Mouse (Mus musculus) midbrain, embryonic 13.5 days (tissue): ENCODE measurements at regions not wholly inside any gene's neighbourhood (a gene's known extent, or its start where the extent isn't known, plus 50 kb on each side); places are given as distances from the start of the nearest gene placed in this dataset.

ENCODE experiments used
- ATAC-seq: fragments of 200-750 bp; cut with Nextera tagmentation; 2 replicates; pipeline ENCODE4 v1.8.0; 2017; ENCODE audit warnings: mild to moderate bottlenecking, moderate TSS enrichment, moderate library complexity
- H3K27ac ChIP-seq: fragments of 300-500 bp; sonication (generic); 2 replicates; pipeline ENCODE4 v1.5.1; 2015; ENCODE audit warnings: inconsistent platforms, mild to moderate bottlenecking, moderate library complexity
- H3K27me3 ChIP-seq: fragments of 300-500 bp; sonication (generic); 2 replicates; pipeline ENCODE4 v1.6.1; 2015; ENCODE audit warnings: mild to moderate bottlenecking, inconsistent platforms
- H3K36me3 ChIP-seq: fragments of 300-500 bp; sonication (generic); 2 replicates; pipeline ENCODE4 v1.6.1; 2015; ENCODE audit warnings: mild to moderate bottlenecking, inconsistent platforms
- H3K4me1 ChIP-seq: fragments of 300-500 bp; sonication (generic); replicated peaks from 2 replicates; pipeline ENCODE4 v1.6.1; 2015; ENCODE audit warnings: inconsistent platforms
- H3K4me2 ChIP-seq: fragments of 300-500 bp; sonication (generic); replicated peaks from 2 replicates; pipeline ENCODE4 v1.6.1; 2015; ENCODE audit warnings: moderate library complexity, mild to moderate bottlenecking, inconsistent platforms
- H3K4me3 ChIP-seq: fragments of 300-500 bp; sonication (generic); replicated peaks from 2 replicates; pipeline ENCODE4 v1.5.1; 2015; ENCODE audit warnings: mild to moderate bottlenecking, inconsistent platforms
- H3K9ac ChIP-seq: fragments of 300-500 bp; sonication (generic); replicated peaks from 2 replicates; pipeline ENCODE4 v1.6.1; 2015; ENCODE audit warnings: mild to moderate bottlenecking, inconsistent platforms
- H3K9me3 ChIP-seq: fragments of 300-500 bp; sonication (generic); 2 replicates; pipeline ENCODE4 v1.6.1; 2016; ENCODE audit warnings: mild to moderate bottlenecking, inconsistent platforms
- WGBS: fragments of 180-500 bp; shearing (Covaris S2); methylation state at CpG from one replicate; pipeline ENCODE4 v1.1.7; 2015; 5-methylcytosine and 5-hydroxymethylcytosine counted together

DNA sequence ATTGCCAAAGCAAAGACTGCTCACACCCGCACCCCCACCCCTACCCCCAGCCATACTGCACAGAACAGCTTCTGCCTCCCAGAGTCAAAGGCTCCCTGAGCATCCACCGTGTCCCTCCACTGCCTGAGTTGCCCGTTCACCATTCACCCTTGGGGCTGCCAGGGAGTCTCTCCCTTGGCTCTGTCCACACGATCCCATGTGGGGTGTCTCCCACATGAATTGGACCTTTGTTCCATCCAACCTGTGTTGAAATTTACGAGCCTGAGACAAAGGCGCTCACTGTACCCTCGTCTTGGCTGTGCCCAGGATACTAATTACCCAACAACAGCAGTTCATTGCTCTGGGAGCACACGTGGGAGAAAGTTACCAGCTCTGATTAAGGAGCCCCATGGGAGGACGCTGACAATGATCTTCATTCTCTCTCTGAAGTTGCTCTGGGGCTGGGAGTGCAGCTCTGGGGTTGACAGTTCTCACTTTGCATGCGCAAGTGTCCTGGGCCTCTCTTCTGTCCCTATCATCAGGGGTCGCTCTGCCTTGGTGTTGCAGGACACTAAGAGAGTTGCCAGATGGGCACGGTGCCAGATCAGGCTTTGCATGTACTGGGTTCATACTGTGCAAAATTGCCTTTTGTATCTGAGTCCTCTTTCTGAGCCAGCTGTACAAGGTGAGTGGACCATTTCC lies 178.3 kb upstream of the Rgma start:
- no peaks in the 10 kb centered on the region for H3K27me3 ChIP-seq
- no peaks in the 10 kb centered on the region; the same call in 1 of the 2 replicates for H3K9me3 ChIP-seq
- WGBS = 45% methylated on average over 12 of the region's 12 CpGs
- peak overlapping the region; percentile 74 for H3K27ac ChIP-seq
- H3K36me3 ChIP-seq = no peaks in the 10 kb centered on the region
- H3K4me2 ChIP-seq = no peak overlapping the region
- ATAC-seq = peak; percentile 89
- H3K4me3 ChIP-seq = no peak overlapping the region
- peaks cover 32% of the 10 kb centered on the region for H3K4me1 ChIP-seq
- no peak overlapping the region for H3K9ac ChIP-seq

DNA sequence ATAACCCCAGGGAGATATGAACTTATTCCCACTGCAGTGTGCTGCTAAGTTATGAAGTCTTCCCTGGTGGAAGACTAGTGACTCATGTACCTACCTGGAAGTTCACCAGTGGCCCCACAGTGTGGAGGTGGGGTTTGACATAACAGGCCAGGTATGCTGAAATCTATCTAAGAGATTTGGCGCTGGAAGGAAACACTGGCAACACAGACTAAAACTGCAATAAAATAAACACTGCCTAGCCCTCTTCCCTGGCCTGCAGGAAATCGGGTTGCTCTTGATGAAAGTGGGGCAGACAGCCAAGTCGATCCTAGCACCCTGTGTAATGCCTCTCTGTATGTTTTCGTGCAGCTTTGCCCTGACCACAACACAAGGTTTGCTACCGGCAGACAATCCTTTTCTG lies 177.2 kb upstream of the Rgma start:
- Histone ChIP-seq H3K4me3 (no peak overlapping the region), H3K4me2 (no peak overlapping the region), H3K27ac (no peak overlapping the region), H3K9me3 (no peaks in the 10 kb centered on the region; the same call in 1 of the 2 replicates), H3K4me1 (peaks cover 21% of the 10 kb centered on the region), H3K36me3 (no peaks in the 10 kb centered on the region), H3K27me3 (no peaks in the 10 kb centered on the region), H3K9ac (no peak overlapping the region)
- WGBS = 86% methylated on average over 5 of the region's 5 CpGs
- ATAC-seq = no peak

DNA sequence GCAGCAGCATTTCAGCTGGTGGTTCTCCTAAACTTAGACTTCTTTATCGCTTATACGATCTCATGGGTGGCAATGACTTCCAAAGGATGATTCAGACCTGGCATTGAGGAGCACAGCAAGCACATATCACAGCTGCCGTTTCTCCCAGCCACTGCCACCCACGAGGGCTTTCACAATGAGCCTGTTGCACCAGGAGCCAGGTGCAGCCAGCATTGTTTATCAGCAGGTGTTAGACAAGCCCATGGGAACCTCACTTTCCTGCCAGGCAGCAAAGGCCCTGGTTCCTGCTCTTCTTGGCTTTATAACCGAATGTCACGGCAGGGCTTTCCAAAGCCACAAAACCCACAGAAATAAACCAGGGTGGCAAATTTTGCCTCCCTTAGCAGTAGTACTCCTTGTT lies 175.3 kb upstream of the Rgma start:
- Histone ChIP-seq H3K4me2 (no peak overlapping the region), H3K9ac (no peak overlapping the region), H3K4me1 (peaks cover 20% of the 10 kb centered on the region), H3K4me3 (no peak overlapping the region), H3K27me3 (no peaks in the 10 kb centered on the region), H3K27ac (no peak overlapping the region), H3K36me3 (no peaks in the 10 kb centered on the region), H3K9me3 (no peaks in the 10 kb centered on the region; the same call in none of the 2 replicates)
- WGBS = 85% methylated on average over 6 of the region's 6 CpGs
- ATAC-seq = no peak

DNA sequence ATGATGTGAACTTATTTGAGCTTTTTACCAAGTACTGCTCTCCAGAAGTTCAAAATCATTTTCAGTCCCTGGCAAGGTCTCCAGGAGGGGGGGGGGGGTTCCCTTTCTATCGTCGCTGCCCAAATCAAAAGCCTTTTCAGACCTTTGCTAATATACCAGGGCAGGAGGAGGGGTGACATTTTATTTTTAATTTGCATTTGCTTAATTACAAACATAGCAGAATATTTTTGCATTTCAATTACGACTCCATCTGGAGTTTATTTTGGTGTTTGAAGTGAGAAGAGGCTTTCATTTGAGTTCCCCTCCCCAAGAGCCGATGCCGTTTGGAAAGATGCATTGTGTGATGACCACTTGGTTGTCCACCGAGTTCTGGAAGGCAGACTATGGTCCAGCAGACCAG lies 174.0 kb upstream of the Rgma start:
- Histone ChIP-seq H3K27ac (peak overlapping the region; percentile 58), H3K4me2 (no peak overlapping the region), H3K4me1 (peaks cover 21% of the 10 kb centered on the region), H3K9me3 (no peaks in the 10 kb centered on the region; the same call in none of the 2 replicates), H3K36me3 (no peaks in the 10 kb centered on the region), H3K27me3 (no peaks in the 10 kb centered on the region), H3K4me3 (no peak overlapping the region), H3K9ac (no peak overlapping the region)
- ATAC-seq = no peak
- WGBS = 47% methylated on average over 6 of the region's 6 CpGs

DNA sequence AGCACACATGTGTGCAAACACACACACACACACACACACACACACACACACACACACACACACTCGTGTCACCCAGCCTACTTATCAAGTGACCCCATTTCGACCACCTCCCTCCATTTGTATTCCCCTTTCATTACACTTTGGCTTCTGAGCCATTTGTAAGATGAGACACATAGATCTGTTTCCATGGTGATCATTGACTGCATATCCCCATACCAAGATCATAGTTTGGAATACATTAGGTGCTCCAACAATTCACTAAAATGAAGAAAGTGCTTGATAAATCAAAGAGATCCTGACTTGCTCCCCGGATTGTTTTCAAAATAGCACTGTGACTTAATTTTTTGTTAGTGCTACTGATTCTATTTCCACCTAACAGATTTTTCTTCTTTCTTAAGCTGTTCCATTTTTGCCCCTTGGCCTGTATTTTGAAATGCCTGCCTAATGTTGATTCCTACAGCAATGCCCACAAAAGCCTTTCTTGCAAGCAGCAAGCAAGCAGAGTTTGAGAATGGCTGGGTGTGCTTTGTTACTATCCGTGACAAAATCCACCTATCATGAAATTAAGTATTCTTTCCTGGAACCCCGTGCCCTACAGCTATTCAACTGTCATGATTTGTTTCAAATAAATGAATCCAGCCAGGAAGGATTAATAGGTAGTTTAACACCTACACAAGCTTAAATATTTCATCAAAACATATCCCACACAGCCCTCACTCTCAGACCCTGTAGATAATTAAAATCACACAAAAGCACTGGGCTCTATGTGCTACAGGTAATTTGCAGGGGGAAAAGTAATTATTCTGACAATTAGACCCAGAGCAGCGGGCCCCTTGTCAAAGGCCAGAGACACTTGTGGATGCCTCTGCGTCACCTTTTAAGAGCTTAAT lies 168.1 kb upstream of the Rgma start:
- ATAC-seq = no peak
- H3K4me1 ChIP-seq = peaks cover 46% of the 10 kb centered on the region
- 29% methylated on average over 7 of the region's 7 CpGs for WGBS

DNA sequence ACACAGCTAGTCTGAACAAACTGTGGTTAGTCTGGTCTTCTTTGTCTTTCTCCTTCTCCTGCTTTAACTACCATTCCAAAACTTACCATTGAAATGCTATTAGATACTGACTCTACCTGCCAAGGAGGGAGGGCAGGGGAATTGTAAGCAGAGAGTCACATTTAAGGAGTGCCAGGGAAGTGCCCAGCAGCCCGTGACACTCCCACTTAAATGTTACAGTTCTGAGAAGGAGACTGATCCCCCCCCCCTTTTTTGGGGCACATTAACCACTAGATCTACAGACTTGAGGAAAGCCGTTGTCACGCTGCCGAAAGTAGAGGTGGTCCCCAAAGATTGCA lies 166.9 kb upstream of the Rgma start:
- H3K4me2 ChIP-seq = peak overlapping the region; percentile 23
- peak overlapping the region; percentile 49; the same call in 1 of the 2 replicates for H3K9ac ChIP-seq
- no peaks in the 10 kb centered on the region; the same call in 1 of the 2 replicates for H3K9me3 ChIP-seq
- no peaks in the 10 kb centered on the region for H3K27me3 ChIP-seq
- no peaks in the 10 kb centered on the region for H3K36me3 ChIP-seq
- WGBS = 25% methylated on average over 4 of the region's 4 CpGs
- peaks cover 46% of the 10 kb centered on the region for H3K4me1 ChIP-seq
- no peak; the same call in none of the 2 replicates for ATAC-seq
- H3K4me3 ChIP-seq = no peak overlapping the region
- peak overlapping the region; percentile 89 for H3K27ac ChIP-seq

More for the DNA sequence above, 168.1 kb upstream of the Rgma start:
- Histone ChIP-seq H3K27me3 (no peaks in the 10 kb centered on the region), H3K27ac (peak overlapping the region; percentile 89), H3K9ac (no peak overlapping the region), H3K9me3 (no peaks in the 10 kb centered on the region; the same call in 1 of the 2 replicates), H3K4me2 (no peak overlapping the region), H3K4me3 (no peak overlapping the region), H3K36me3 (no peaks in the 10 kb centered on the region)

DNA sequence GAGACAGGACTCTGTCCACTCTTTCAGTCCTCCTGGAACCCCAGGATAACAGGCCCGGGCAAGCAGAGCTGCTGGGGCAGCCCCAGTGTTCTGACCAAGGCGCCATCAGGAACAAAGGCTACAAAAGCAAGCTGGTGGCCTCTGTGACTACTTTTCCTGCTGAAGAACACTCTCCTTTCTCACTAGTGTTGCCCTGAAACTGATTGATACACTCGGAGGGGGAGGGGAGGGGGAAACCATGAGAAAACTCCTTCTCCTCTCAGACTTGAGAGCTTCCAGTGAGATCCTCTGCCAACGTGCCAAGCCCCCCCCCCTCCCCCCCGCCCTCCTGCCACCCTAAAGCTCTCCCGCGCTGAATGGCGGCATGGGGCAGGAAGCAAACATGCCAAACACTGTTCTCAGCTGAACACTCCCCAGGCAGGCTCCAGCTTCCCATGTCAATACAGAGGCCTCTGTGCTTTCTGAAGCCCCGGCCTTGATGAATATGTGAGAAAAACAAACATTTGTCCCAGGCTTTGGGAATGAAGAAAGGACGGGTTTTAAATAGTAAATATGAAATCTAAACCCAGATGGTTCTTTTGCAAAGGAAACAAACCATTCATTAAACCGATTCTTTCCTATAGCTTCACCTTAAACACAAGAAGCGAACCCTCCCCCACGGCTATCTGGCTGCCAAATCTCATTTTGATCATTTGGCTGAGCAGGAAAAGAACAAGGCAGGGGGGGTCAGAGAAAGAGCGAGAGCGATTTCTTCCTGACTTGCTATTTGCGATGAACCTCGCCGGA lies 166.3 kb upstream of the Rgma start:
- Histone ChIP-seq H3K36me3 (no peaks in the 10 kb centered on the region), H3K9ac (peak overlapping the region; percentile 49; the same call in 1 of the 2 replicates), H3K4me3 (no peak overlapping the region), H3K9me3 (no peaks in the 10 kb centered on the region; the same call in 1 of the 2 replicates), H3K27me3 (no peaks in the 10 kb centered on the region), H3K27ac (peak overlapping the region; percentile 89), H3K4me2 (peak overlapping the region; percentile 23), H3K4me1 (peaks cover 46% of the 10 kb centered on the region)
- WGBS = 4% methylated on average over 18 of the region's 18 CpGs
- ATAC-seq = peak; percentile 92

DNA sequence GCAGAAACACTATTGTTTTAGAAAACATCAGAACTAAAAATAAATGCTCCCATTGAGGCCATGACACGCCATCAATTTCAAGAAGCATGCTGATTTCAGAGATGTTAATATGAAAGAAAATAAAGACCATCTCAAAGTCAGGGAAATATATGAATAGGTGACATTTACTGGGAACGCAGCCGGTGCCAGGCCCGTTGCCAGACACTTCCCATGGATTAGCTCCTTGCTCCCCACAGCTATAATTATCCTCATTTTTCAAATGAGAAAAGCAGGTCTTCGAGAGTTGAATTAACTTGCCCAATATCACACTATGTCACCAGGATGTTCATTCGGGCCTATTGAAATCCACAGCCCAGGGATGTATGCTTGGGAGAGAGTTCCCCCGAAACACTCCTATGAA lies 165.2 kb upstream of the Rgma start:
- no peaks in the 10 kb centered on the region for H3K27me3 ChIP-seq
- peak overlapping the region; percentile 89 for H3K27ac ChIP-seq
- peaks cover 46% of the 10 kb centered on the region for H3K4me1 ChIP-seq
- no peaks in the 10 kb centered on the region for H3K9me3 ChIP-seq
- H3K36me3 ChIP-seq = no peaks in the 10 kb centered on the region
- H3K4me2 ChIP-seq = no peak overlapping the region
- no peak overlapping the region for H3K4me3 ChIP-seq
- no peak overlapping the region for H3K9ac ChIP-seq
- ATAC-seq = no peak
- 56% methylated on average over 7 of the region's 7 CpGs for WGBS

DNA sequence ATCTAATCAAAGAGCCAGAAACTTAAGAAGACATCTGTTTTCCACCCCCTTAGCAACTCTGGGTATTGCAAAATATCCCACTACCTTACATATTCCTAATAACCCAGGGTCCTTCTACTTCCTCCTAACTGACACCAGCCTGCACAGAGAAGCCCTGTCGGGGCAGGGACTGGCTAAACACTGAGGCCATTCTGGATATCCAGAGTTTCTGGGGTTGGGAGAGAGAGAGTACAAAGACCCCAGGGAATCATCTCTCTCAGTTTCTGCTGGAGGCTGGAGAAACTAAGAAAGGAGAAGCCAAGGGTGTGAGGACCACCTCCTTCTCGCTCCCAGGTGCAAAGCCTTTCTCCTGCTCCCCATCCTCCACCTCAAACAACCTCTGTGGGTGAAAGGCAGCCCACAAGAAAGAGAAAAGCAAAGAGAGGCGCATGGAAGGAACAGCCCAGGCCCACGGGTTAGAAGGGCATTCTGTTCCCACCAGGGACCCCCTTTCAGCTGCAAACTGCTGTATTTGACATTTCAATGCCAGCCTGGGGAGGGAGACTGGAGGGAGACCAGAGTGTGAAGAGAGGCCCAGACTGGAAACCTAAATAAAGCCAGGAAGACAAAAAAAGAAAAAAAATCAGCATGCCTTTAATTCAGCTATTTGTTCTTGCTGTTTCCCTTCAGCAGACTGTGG lies 152.9 kb upstream of the Rgma start:
- 2% methylated on average over 4 of the region's 4 CpGs for WGBS
- peak overlapping the region; percentile 42; the same call in 1 of the 2 replicates for H3K9ac ChIP-seq

DNA sequence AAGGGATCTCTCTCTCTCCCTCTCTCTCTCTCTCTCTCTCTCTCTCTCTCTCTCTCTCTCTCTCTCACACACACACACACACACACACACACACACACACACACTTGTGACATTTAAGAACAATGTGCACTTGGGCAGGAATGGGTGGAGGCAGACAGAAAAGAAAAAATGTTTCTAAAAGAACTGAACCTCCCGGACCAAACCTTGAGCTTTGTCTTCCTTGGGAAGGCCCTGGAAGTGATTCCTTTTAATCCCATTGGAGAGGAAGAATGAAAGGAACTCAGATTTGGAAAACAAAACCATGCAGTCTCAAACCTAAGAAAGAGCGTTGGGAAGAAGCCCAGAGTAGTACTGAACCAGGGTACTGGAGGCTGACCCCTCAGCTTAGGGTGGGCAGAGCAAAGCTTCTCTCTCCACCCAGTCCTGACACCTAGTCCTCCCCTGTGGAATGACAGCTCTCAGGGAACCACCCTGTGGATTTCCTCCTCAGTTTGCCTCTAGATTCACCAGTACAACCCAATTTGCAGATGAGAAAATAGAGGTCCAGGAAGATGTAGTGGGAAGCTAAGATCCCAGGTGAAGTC lies 152.3 kb upstream of the Rgma start:
- WGBS = 9% methylated on average over 2 of the region's 2 CpGs
- Histone ChIP-seq H3K9me3 (no peaks in the 10 kb centered on the region), H3K27ac (peak overlapping the region; percentile 64), H3K4me2 (no peak overlapping the region), H3K27me3 (no peaks in the 10 kb centered on the region), H3K4me1 (peaks cover 29% of the 10 kb centered on the region), H3K9ac (no peak overlapping the region), H3K4me3 (no peak overlapping the region), H3K36me3 (no peaks in the 10 kb centered on the region)
- peak; percentile 77 for ATAC-seq

More for the DNA sequence above, 152.9 kb upstream of the Rgma start:
- H3K4me1 ChIP-seq = peaks cover 29% of the 10 kb centered on the region
- H3K27me3 ChIP-seq = no peaks in the 10 kb centered on the region
- no peak overlapping the region for H3K4me2 ChIP-seq
- peak; percentile 91 for ATAC-seq
- H3K9me3 ChIP-seq = no peaks in the 10 kb centered on the region
- H3K4me3 ChIP-seq = no peak overlapping the region
- H3K36me3 ChIP-seq = no peaks in the 10 kb centered on the region
- H3K27ac ChIP-seq = peak overlapping the region; percentile 64

DNA sequence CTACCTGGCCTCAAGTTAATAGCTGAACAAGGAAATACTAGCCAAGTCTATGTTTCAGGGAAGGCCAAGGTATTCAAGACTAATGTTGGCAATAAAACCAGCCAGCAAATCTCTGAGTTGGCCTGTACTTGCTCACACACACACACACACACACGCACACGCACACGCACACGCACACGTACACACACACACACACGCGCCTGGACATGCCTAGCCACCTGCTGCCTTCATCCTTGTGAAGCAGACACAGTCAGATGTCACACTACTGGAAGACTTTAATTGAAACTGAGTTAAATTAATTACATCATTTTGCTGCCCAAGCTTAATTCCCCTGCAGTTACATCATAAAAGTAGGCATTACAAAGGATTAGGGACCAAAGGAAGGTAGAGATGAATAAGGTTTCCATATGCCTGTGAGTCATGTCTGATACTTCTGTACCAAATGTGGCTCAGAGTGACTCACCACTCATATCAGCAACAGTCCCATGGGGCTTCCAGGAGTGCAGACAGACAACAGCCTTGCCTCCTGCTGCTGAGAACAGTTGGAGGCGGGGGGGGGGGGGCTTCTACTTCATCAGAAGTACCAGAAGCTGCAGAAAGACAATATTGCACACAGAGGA lies 141.7 kb upstream of the Rgma start:
- Histone ChIP-seq H3K27me3 (no peaks in the 10 kb centered on the region), H3K27ac (no peak overlapping the region), H3K4me2 (no peak overlapping the region), H3K4me3 (no peak overlapping the region), H3K36me3 (no peaks in the 10 kb centered on the region), H3K9ac (no peak overlapping the region), H3K9me3 (no peaks in the 10 kb centered on the region), H3K4me1 (0 out of 2 replicates have a peak, but pooled peaks cover 3% of the 10 kb centered on the region)
- 89% methylated on average over 8 of the region's 8 CpGs for WGBS
- ATAC-seq = no peak
